Mouse (Mus musculus) retina, adult 2 months (tissue): ENCODE results near the gene Aptx.

Experiments used
- DNase-seq: peaks from one replicate; pipeline ENCODE4 v3.0.0-alpha.2; 2012; ENCODE audit warnings: low read depth, low spot score

The Aptx gene

GRCm38 (mm10) chr4:40666237-40667012, 36.6 kb downstream of the Aptx start:
- DNase-seq, result no peak

GRCm38 (mm10) chr4:40651055-40651454, 51.9 kb downstream of the Aptx start:
- DNase-seq, result no peak

GRCm38 (mm10) chr4:40649111-40649510, 53.9 kb downstream of the Aptx start:
- no peak for DNase-seq

- no peak for DNase-seq
These were observed 59.4 kb downstream of the Aptx start for GRCm38 (mm10) chr4:40643567-40643966.

DNA sequence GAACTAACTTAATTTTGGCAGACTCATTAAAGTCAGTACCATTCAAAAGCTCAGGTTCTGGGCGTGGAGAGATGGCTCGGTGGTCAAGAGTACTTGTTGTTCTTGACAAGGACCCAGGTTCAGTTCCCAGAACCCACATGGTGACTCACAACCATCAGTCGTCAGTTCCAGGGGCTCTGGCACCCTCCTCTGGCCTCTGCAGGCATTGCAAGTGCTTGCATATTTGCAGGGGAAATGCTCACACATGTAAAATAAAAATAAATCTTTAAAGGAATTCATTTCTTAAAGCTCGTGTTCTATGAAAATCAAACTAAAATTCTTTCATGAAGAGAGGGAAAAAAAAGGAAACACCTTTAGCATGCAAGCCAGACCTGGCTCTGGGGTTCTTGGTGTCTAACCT, 62.0 kb downstream of the Aptx start:
- no peak for DNase-seq
